Mouse (Mus musculus) bone marrow, adult 2 months (tissue): Measurements from ENCODE around the gene Sned1. TPM values are rescaled to one million over a fixed set of nuclear protein-coding genes. Genes with fewer than 3 reads are reported as not detected.

Source experiments
- H3K27ac ChIP-seq: fragments of 200-500 bp; 2 replicates; pipeline ENCODE4 v1.5.1; 2012; ENCODE audit warnings: low read depth, mild to moderate bottlenecking, control low read depth, inconsistent platforms, low read length; ENCODE audit not compliant: control insufficient read depth, poor library complexity, insufficient read depth
- H3K4me1 ChIP-seq: fragments of 200-500 bp; 2 replicates; pipeline ENCODE4 v1.6.1; 2011; ENCODE audit warnings: low read length; ENCODE audit not compliant: control insufficient read depth, insufficient read depth
- H3K4me3 ChIP-seq: fragments of 200-500 bp; replicated peaks from 2 replicates; pipeline ENCODE3; 2011; ENCODE audit warnings: mild to moderate bottlenecking, low read depth, low read length, control low read depth; ENCODE audit not compliant: control insufficient read depth
- CTCF ChIP-seq: fragments of 200-500 bp; IDR thresholded peaks from 2 replicates; pipeline ENCODE4 v1.5.1; 2011; ENCODE audit warnings: low read length, control low read depth; ENCODE audit not compliant: control insufficient read depth, insufficient read depth
- POLR2A ChIP-seq: fragments of 200-500 bp; IDR thresholded peaks from 2 replicates; pipeline ENCODE4 v1.6.1; 2011; ENCODE audit warnings: low read depth, mild to moderate bottlenecking, control low read depth, low read length, borderline replicate concordance; ENCODE audit not compliant: control insufficient read depth
- WGBS: fragments of 180-500 bp; shearing (Covaris S2); methylation state at CpG from one replicate; pipeline ENCODE4 v1.1.7; 2018; 5-methylcytosine and 5-hydroxymethylcytosine counted together
- polyA plus RNA-seq: library from polyadenylated mRNA; stranded (reverse); fragments of >200 nt; gene quantifications from 2 replicates; pipeline ENCODE4 v1.2.4, GENCODE M21; 2011; ENCODE audit warnings: low replicate concordance; ENCODE audit not compliant: missing spikeins, insufficient read depth, insufficient read length

Gene Sned1
- polyA plus RNA-seq, 1 experiment: 4.7 TPM

- Histone ChIP-seq H3K4me3 (no peak overlapping the region), H3K4me1 (no peaks in the 10 kb centered on the region), H3K27ac (no peak overlapping the region)
- TF ChIP-seq CTCF: no peak
- TF ChIP-seq POLR2A: no peak
- 84% methylated on average over 4 of the region's 4 CpGs for WGBS
These were observed 114.1 kb downstream of the Sned1 start for GRCm38 (mm10) chr1:93349701-93350100.

Other genes with a start within 250 kb of the Sned1 start
- not detected in 2 replicates for gene Aqp12, start 229.5 kb upstream of the Sned1 start, polyA plus RNA-seq
- gene Kif1a, start 133.9 kb upstream of the Sned1 start, polyA plus RNA-seq: 0.13 and 2.2 TPM in 2 replicates
- not detected in 2 replicates for gene Agxt, start 100.6 kb upstream of the Sned1 start, polyA plus RNA-seq
- gene 2310007B03Rik, start 74.9 kb upstream of the Sned1 start, polyA plus RNA-seq: not detected in 2 replicates
- gene Crocc2, start 67.1 kb upstream of the Sned1 start, polyA plus RNA-seq: not detected in 2 replicates
- gene Mterf4, start 70.1 kb downstream of the Sned1 start, polyA plus RNA-seq: 9.7 and 15.6 TPM in 2 replicates
- 14.6 and 17.9 TPM in 2 replicates for gene Ppp1r7, start 107.0 kb downstream of the Sned1 start, polyA plus RNA-seq
- gene Pask, start 107.6 kb downstream of the Sned1 start, polyA plus RNA-seq: 16.7 and 19.6 TPM in 2 replicates
- not detected in 2 replicates for gene Ano7, start 138.1 kb downstream of the Sned1 start, polyA plus RNA-seq
- gene Hdlbp, start 243.0 kb downstream of the Sned1 start, polyA plus RNA-seq: 26.1 and 43.9 TPM in 2 replicates